Mouse (Mus musculus): ENCODE data around the gene Olfr164.

The Olfr164 gene

DNA sequence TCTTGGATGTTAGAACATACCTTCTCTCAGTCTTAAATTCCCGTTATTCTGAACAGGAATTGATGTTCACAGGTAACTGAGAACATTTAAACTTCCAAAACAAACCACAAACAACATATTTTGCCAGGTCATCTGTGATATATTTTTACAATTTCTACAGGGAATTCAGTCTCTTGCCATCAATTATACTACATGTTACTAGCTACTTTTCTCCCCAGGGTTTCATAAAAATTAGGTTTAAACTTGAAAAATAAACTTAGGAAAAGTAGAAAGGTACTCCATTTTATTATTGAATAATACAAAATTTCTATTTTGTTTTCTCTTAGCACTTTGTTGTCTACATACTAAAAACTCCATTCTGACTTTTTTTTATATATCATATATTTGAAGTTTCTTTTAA lies at the start of gene Olfr164:
Gene Olfr164, minus strand, starts transcription at position 101 of the 400 bp plus-strand sequence.
- no peak for DNase-seq (ENCODE audit: low read depth, low spot score)

DNA sequence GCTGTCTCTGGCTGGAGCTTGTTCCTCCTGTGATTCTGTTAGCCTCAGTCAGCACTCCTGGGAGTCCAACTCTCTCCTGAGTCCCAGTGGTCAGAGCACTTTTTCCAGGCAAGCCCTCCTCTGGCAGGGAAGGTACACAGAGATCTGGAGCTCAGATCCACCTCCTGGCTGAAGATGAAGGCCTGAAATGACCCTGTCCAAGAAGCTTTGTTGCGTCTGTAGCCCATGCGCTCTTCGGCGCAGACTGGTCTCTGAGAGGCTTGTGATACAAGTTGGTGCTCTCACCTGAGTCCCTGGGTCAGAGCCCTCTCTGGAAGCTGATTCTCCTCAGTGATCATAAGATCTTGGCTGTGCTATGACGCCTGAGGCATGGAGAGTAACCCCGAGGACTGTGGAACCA lies 35.2 kb upstream of the Olfr164 start:
- DNase-seq (ENCODE audit: low read depth, low spot score), result no peak

DNA sequence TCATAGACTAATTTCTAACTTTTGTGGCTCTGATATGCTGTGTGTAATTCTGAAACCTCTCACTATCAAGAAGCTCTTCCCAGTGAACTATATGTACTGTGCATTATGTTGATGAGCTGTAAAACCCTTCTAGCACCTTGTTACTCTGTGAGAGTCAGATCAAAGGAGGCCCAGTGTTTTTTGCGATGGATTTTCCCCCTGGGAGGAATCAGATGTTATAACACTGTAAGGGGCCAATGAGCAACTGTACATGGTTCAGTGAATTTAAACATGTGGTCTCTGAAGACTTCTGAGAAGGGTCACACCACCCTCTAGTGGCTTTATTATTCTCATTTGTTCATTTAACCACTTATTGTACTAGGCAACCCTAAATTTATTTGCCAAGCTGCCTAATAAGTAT lies 50.6 kb downstream of the Olfr164 start:
- peak; percentile 1 for DNase-seq (ENCODE audit: low read depth, low spot score)

DNA sequence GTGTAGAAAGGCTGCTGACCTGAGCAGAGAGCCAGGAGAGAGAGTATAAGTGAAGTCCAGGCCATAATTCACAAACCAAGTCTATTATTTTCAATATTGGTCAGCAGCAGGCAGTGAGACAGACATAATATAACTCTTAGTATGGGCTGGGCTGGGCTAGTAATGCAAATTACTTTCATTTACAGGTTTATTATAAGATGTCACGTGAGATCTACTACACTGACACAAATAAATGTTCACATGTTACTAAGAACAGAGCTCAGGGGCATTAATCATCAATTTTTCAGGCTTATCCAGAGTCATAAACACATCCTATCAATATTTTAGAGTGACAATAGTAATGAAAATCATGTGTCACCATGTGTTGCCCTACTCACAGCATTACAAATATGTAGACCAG lies 53.1 kb downstream of the Olfr164 start:
- no peak for DNase-seq (ENCODE audit: low read depth, low spot score)

DNA sequence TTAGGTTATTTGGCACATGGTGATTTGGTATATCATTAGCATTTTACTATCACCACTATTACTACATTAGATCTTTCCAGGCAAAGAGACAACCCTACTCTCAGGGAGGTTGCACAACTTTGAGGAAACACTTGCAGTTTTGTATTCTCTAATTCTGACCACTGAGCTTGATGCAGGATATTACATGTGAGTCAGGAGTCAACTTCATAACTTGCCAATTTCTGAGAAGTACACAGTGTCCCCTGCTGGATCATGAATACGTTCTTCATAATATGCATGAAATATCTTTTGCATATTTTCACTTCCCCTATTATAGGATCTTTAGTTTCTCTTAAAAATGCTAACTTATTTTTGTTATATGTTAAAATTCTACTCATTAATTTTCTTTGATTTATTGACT lies 68.0 kb downstream of the Olfr164 start:
- no peak for DNase-seq (ENCODE audit: low read depth, low spot score)

DNA sequence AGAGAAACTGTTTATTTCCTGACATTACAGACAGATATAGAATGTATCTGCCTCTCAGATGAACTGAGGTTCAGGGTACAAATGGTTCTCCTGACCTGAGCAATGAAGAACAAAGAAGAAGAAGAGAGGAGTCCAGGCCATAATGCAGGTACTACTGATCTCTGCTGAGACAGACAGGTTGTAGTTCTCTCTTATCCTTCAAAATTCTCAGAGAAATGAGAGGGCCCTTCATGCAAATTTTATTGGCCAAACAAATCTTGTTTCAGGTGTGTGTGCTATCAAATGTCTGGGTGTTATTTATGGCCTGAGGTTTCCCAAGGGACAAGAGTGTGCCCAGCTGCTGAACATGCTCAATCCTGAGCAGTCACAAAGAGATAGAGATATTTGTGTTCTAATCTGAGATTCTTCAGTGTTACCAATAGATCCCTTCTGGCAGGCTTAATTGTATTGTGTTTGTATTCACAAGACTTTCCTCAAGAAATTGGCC lies 72.3 kb downstream of the Olfr164 start:
- DNase-seq (ENCODE audit: low read depth, low spot score), result no peak

DNA sequence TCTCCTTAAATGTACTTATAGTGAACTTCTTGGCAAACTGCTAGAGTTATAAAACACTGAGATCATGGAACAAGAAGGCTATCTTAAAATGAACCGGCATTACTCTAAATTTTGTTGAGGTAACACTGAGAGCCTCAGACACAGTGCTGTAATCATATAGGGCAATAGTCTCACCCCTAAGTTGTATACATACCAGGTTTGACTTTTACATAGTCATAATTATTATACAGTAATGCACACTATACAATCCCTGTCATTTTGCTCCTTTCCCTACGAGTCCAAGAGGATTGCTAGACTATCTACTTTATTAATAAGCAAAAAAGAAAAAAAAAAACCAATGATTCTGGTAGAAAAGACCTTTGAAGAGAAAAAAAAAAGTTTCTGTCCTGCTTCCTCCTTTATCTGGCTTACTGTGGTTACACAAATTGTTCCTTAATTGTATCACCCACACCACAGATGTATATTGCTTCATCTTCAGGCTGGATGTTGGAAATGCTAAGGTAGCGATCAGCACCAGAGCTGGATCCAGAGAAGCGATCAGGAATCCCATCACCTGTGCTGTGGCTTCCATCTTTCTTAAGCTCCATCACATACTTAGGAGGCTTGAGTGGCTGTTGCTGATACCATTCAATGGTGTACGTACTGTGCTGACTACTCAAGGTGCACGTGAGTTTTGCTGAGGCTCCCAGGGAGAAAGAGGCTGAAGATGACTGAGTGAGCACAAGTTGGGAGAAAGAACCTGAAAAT lies 72.9 kb downstream of the Olfr164 start:
- DNase-seq (ENCODE audit: low read depth, low spot score), result no peak

DNA sequence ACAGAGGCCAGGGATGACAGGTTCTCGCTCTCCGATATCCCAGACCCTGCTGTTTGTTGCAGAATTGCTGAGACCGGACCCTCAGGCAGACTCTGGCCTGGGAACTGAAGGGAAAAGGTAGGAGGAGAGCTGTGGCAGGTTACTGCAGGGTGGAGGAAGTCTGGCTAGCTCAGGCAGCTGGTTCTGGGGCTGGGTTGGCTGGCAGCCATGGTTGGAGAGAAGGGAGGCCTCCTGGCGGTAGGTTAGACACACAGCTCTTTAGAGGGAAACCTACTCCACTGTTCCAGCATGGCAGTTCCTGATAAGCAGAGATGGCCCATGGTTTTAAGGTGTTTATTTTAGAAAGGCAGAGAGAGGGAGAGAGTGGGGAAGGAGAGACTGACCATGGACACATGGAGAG lies 77.1 kb downstream of the Olfr164 start:
- no peak for DNase-seq (ENCODE audit: low read depth, low spot score)
